In genomic region chr12:25864113-25864852, GRCm38 (mm10) we compare ENCODE assay signal across 8 mouse cellular contexts.
A peak's percentile ranks its signal among the peaks of the same experiment; 100 is the strongest.
DNase-seq lines count a peak whose midpoint lies in the region; ATAC-seq lines count a peak whose summit lies in the region.

No protein-coding gene starts in this region.

- H3K27ac ChIP-seq in hindbrain, embryonic 10.5 days: no peak overlapping the region
- H3K27ac ChIP-seq in hindbrain, embryonic 12.5 days: no peak overlapping the region
- no peak overlapping the region for H3K27ac ChIP-seq in embryonic facial prominence, embryonic 11.5 days (replicated peaks; ENCODE audit: low read depth, low read length)
- no peak overlapping the region for H3K27ac ChIP-seq in midbrain, embryonic 14.5 days (replicated peaks; ENCODE audit: low read depth, low read length)

- H3K27me3 ChIP-seq in hindbrain, embryonic 10.5 days (ENCODE audit: insufficient read depth, poor library complexity, severe bottlenecking): no peaks in the 10 kb centered on the region
- no peaks in the 10 kb centered on the region for H3K27me3 ChIP-seq in hindbrain, embryonic 12.5 days
- no peaks in the 10 kb centered on the region for H3K27me3 ChIP-seq in embryonic facial prominence, embryonic 11.5 days (ENCODE audit: control insufficient read depth, insufficient read depth, low read length)
- no peaks in the 10 kb centered on the region for H3K27me3 ChIP-seq in midbrain, embryonic 14.5 days (ENCODE audit: control insufficient read depth, insufficient read depth, low read length)

- no peak overlapping the region for H3K9ac ChIP-seq in hindbrain, embryonic 12.5 days
- no peak overlapping the region for H3K9ac ChIP-seq in embryonic facial prominence, embryonic 11.5 days (replicated peaks; ENCODE audit: low read length)
- no peak overlapping the region for H3K9ac ChIP-seq in midbrain, embryonic 14.5 days (replicated peaks; ENCODE audit: low read length)

- peak; percentile 41 for DNase-seq in hindbrain, embryonic 10.5 days (ENCODE audit: low spot score)
- peak; percentile 76 for DNase-seq in CD4-positive helper T cell, adult 2 months (ENCODE audit: low read depth, low spot score)
- peak; percentile 42 for DNase-seq in embryonic facial prominence, embryonic 11.5 days (ENCODE audit: low spot score)
- DNase-seq in left cerebral cortex, postnatal 36 days (ENCODE audit: low spot score in 2 of 2): peak; percentile 22 to 24
- DNase-seq in spleen, adult 18-20 months: peak; percentile 30 to 69
- DNase-seq in midbrain, embryonic 14.5 days: no peak

- H3K4me2 ChIP-seq in hindbrain, embryonic 12.5 days (replicated peaks): no peak overlapping the region
- H3K4me2 ChIP-seq in embryonic facial prominence, embryonic 11.5 days (ENCODE audit: low read depth, low read length): no peak overlapping the region
- H3K4me2 ChIP-seq in midbrain, embryonic 14.5 days (ENCODE audit: low read length): no peak overlapping the region

- H3K9me3 ChIP-seq in hindbrain, embryonic 10.5 days: no peaks in the 10 kb centered on the region
- H3K9me3 ChIP-seq in hindbrain, embryonic 12.5 days (replicated peaks): no peaks in the 10 kb centered on the region
- H3K9me3 ChIP-seq in embryonic facial prominence, embryonic 11.5 days (replicated peaks; ENCODE audit: control insufficient read depth, low read length): no peaks in the 10 kb centered on the region
- no peaks in the 10 kb centered on the region for H3K9me3 ChIP-seq in midbrain, embryonic 14.5 days (ENCODE audit: control insufficient read depth, low read length)

- no peaks in the 10 kb centered on the region for H3K36me3 ChIP-seq in hindbrain, embryonic 10.5 days
- no peaks in the 10 kb centered on the region for H3K36me3 ChIP-seq in hindbrain, embryonic 12.5 days
- no peaks in the 10 kb centered on the region for H3K36me3 ChIP-seq in embryonic facial prominence, embryonic 11.5 days (replicated peaks; ENCODE audit: control insufficient read depth, insufficient read depth, low read depth, low read length)
- no peaks in the 10 kb centered on the region for H3K36me3 ChIP-seq in midbrain, embryonic 14.5 days (ENCODE audit: control insufficient read depth, insufficient read depth, low read length)

- WGBS in hindbrain, embryonic 10.5 days: 69% methylated on average over 7 of the region's 7 CpGs
- WGBS in hindbrain, embryonic 12.5 days: 74% methylated on average over 7 of the region's 7 CpGs
- 69% methylated on average over 7 of the region's 7 CpGs for WGBS in embryonic facial prominence, embryonic 11.5 days
- WGBS in midbrain, embryonic 14.5 days: 79% methylated on average over 7 of the region's 7 CpGs

- H3K4me3 ChIP-seq in hindbrain, embryonic 10.5 days: no peak overlapping the region
- H3K4me3 ChIP-seq in hindbrain, embryonic 12.5 days: no peak overlapping the region
- H3K4me3 ChIP-seq in embryonic facial prominence, embryonic 11.5 days (ENCODE audit: low read depth, low read length): no peak overlapping the region
- H3K4me3 ChIP-seq in midbrain, embryonic 14.5 days (replicated peaks; ENCODE audit: low read depth, low read length): no peak overlapping the region

- intact Hi-C loops in left cerebral cortex, postnatal 36 days (cut with DNase I): loop anchor here (5.0 to 10.0 kb wide), 3 partner anchors 211 to 769 kb away; partner anchors contain the start of gene Id2

- no peaks in the 10 kb centered on the region for H3K4me1 ChIP-seq in hindbrain, embryonic 10.5 days (replicated peaks)
- H3K4me1 ChIP-seq in hindbrain, embryonic 12.5 days: no peaks in the 10 kb centered on the region
- H3K4me1 ChIP-seq in embryonic facial prominence, embryonic 11.5 days (ENCODE audit: control insufficient read depth, insufficient read depth, low read length): no peaks in the 10 kb centered on the region
- no peaks in the 10 kb centered on the region for H3K4me1 ChIP-seq in midbrain, embryonic 14.5 days (ENCODE audit: control insufficient read depth, insufficient read depth, low read length)

- ATAC-seq in hindbrain, embryonic 12.5 days (ENCODE audit: low FRiP score): no peak
- peak; percentile 76 for ATAC-seq in activated CD4-positive, CD25-positive, alpha-beta regulatory T cell, adult 4 months
- no peak for ATAC-seq in embryonic facial prominence, embryonic 11.5 days (replicated peaks; ENCODE audit: insufficient number of reproducible peaks, low FRiP score, low TSS enrichment, low read depth)
- no peak for ATAC-seq in midbrain, embryonic 14.5 days (ENCODE audit: low FRiP score, low TSS enrichment)
